Mouse (Mus musculus): Measurements from ENCODE around the gene Ccs.

Gene Ccs

GRCm38 (mm10) chr19:4782891-4783290 is 56.2 kb downstream of the Ccs start:
- no peak for DNase-seq (ENCODE audit: low spot score in 2 of 2)

All from urinary bladder, postnatal 4 days (tissue).